Mouse (Mus musculus) MEL (cell line): Measurements from ENCODE around the gene Ggta1.

ENCODE experiments used
- CTCF ChIP-seq, 3 experiments: IDR thresholded peaks in 2 of 3; conservative IDR thresholded peaks in 1 of 3; 2 replicates each; pipeline ENCODE4 v1.5.1; 2011 to 2012; ENCODE audit warnings: low read length in 3 of 3, low read depth in 2 of 3, mild to moderate bottlenecking in 2 of 3, improper control_type of control experiment in 1 of 3, inconsistent platforms in 1 of 3, mixed read lengths in 1 of 3, moderate library complexity in 1 of 3; ENCODE audit not compliant: control insufficient read depth in 1 of 3, insufficient read depth in 1 of 3, poor library complexity in 1 of 3, severe bottlenecking in 1 of 3
- E2F4 ChIP-seq: IDR thresholded peaks from 2 replicates; pipeline ENCODE4 v1.6.1; 2011; ENCODE audit warnings: low read depth, low read length, improper control_type of control experiment, borderline replicate concordance
- EP300 ChIP-seq, 2 experiments: IDR thresholded peaks; 2 replicates each; pipeline ENCODE4 v1.6.1; 2011; ENCODE audit warnings: improper control_type of control experiment in 2 of 2, low read length in 2 of 2, low read depth in 1 of 2, mild to moderate bottlenecking in 1 of 2
- KAT2A ChIP-seq: conservative IDR thresholded peaks from 2 replicates; pipeline ENCODE4 v1.6.1; 2012; ENCODE audit warnings: low read depth, low read length, improper control_type of control experiment, inconsistent platforms
- MEF2A ChIP-seq: IDR thresholded peaks from 2 replicates; pipeline ENCODE4 v1.6.1; 2014; ENCODE audit warnings: low read depth, mild to moderate bottlenecking, inconsistent platforms, low read length, improper control_type of control experiment; ENCODE audit not compliant: poor library complexity, insufficient replicate concordance, severe bottlenecking; ENCODE audit errors: extremely low read depth
- MYC ChIP-seq: IDR thresholded peaks from 2 replicates; pipeline ENCODE4 v1.6.1; 2011; ENCODE audit warnings: low read depth, mild to moderate bottlenecking, low read length, improper control_type of control experiment, moderate library complexity
- POLR2A ChIP-seq, 2 experiments: IDR thresholded peaks; 2 replicates each; pipeline ENCODE4 v1.6.1; 2011 to 2012; ENCODE audit warnings: low read length in 2 of 2, mild to moderate bottlenecking in 2 of 2, control low read depth in 1 of 2, improper control_type of control experiment in 1 of 2, low read depth in 1 of 2, moderate library complexity in 1 of 2; ENCODE audit not compliant: control insufficient read depth in 1 of 2, insufficient read depth in 1 of 2, poor library complexity in 1 of 2
- SIN3A ChIP-seq: IDR thresholded peaks from 2 replicates; pipeline ENCODE4 v1.6.1; 2012; ENCODE audit warnings: low read length, improper control_type of control experiment, inconsistent platforms
- TAL1 ChIP-seq: IDR thresholded peaks from 2 replicates; pipeline ENCODE4 v1.6.1; 2012; ENCODE audit warnings: mild to moderate bottlenecking, inconsistent platforms, low read length, moderate library complexity, mixed read lengths
- TCF12 ChIP-seq: IDR thresholded peaks from 2 replicates; pipeline ENCODE4 v1.6.1; 2014; ENCODE audit warnings: low read depth, mild to moderate bottlenecking, inconsistent platforms, low read length, improper control_type of control experiment, moderate library complexity
- UBTF ChIP-seq: IDR thresholded peaks from 2 replicates; pipeline ENCODE4 v1.6.1; 2012; ENCODE audit warnings: low read depth, mild to moderate bottlenecking, inconsistent platforms, low read length, improper control_type of control experiment, moderate library complexity, borderline replicate concordance; ENCODE audit not compliant: insufficient read depth
- USF1 ChIP-seq: IDR thresholded peaks from 2 replicates; pipeline ENCODE4 v1.6.1; 2014; ENCODE audit warnings: low read depth, mild to moderate bottlenecking, inconsistent platforms, low read length, improper control_type of control experiment, moderate library complexity
- USF2 ChIP-seq, 2 experiments: IDR thresholded peaks; 2 replicates each; pipeline ENCODE4 v1.6.1; 2011 to 2012; ENCODE audit warnings: improper control_type of control experiment in 2 of 2, low read length in 2 of 2, borderline replicate concordance in 1 of 2, inconsistent platforms in 1 of 2, low read depth in 1 of 2, mild to moderate bottlenecking in 1 of 2; ENCODE audit not compliant: insufficient read depth in 1 of 2
- ZMIZ1 ChIP-seq: IDR thresholded peaks from 2 replicates; pipeline ENCODE4 v1.6.1; 2012; ENCODE audit warnings: low read depth, mild to moderate bottlenecking, inconsistent platforms, low read length, improper control_type of control experiment, moderate library complexity

DNA sequence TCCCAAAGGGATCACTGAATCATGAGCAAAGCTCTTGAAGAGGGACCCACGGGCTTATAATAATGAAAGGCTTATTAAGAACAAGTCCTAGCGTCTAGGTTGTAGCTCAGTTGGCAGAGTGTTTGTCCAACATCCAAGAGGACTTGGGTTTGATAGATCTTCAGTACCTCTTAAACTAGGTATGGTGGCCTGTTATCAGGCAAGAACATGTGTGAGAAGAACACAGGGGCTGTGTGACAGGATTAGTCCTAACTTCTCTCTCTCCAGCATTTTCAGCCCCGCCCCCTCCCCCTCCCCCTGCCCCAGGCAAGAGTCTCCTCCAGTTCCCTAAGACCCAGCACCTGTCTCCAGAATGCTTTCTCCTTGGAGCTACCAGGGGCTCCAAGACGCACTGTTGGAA lies 12.2 kb downstream of the Ggta1 start:
- no peak for TF ChIP-seq CTCF (IDR thresholded peaks at IDR 0.05 in 2 of 3, conservative IDR thresholded peaks at IDR 0.05 in 1 of 3; ENCODE audit: control insufficient read depth in 1 of 3, insufficient read depth in 1 of 3, low read depth in 2 of 3, low read length in 3 of 3, poor library complexity in 1 of 3, severe bottlenecking in 1 of 3)
- TF ChIP-seq POLR2A (IDR thresholded peaks at IDR 0.05; ENCODE audit: control insufficient read depth in 1 of 2, insufficient read depth in 1 of 2, low read depth in 1 of 2, low read length in 2 of 2, poor library complexity in 1 of 2) = no peak
- no peak for TF ChIP-seq KAT2A
- no peak for TF ChIP-seq EP300 (IDR thresholded peaks at IDR 0.05; ENCODE audit: low read depth in 1 of 2, low read length in 2 of 2)
- TF ChIP-seq E2F4 = no peak
- TF ChIP-seq USF1 = no peak
- no peak for TF ChIP-seq ZMIZ1
- TF ChIP-seq USF2 (IDR thresholded peaks at IDR 0.05; ENCODE audit: borderline replicate concordance in 1 of 2, insufficient read depth in 1 of 2, low read depth in 1 of 2, low read length in 2 of 2) = no peak
- TF ChIP-seq TCF12 = peak; percentile 57; the same call in 1 of the 2 replicates
- no peak for TF ChIP-seq MYC
- TF ChIP-seq TAL1 = peak; percentile 70
- no peak for TF ChIP-seq UBTF
- TF ChIP-seq MEF2A = no peak
- TF ChIP-seq SIN3A = no peak
